Mouse (Mus musculus) CH12.LX (cell line): ENCODE results near the gene Sptbn1. TPM values are rescaled to one million over a fixed set of nuclear protein-coding genes. Genes with fewer than 3 reads are reported as not detected.

ENCODE experiments used
- DNase-seq: peaks from one replicate; pipeline ENCODE4 v3.0.0-alpha.2; 2013; ENCODE audit errors: extremely low read depth
- H3K27ac ChIP-seq: 2 replicates; pipeline ENCODE4 v1.5.1; 2012; ENCODE audit warnings: low read depth, mild to moderate bottlenecking, control low read depth, moderate library complexity; ENCODE audit not compliant: insufficient read depth
- H3K27me3 ChIP-seq: replicated peaks from 2 replicates; pipeline ENCODE3; 2012; ENCODE audit warnings: inconsistent platforms
- H3K36me3 ChIP-seq, 2 experiments: replicated peaks in 1 of 2; 2 replicates each; pipeline versions ENCODE3 to v1.6.1; 2012; ENCODE audit warnings: inconsistent platforms in 1 of 2, low read length in 1 of 2, mild to moderate bottlenecking in 1 of 2, mixed read lengths in 1 of 2, moderate library complexity in 1 of 2; ENCODE audit not compliant: control insufficient read depth in 1 of 2, insufficient read depth in 1 of 2
- H3K4me1 ChIP-seq, 2 experiments: 2 replicates each; pipeline ENCODE4 v1.6.1; 2012; ENCODE audit warnings: inconsistent platforms in 1 of 2, moderate library complexity in 1 of 2; ENCODE audit not compliant: insufficient read depth in 2 of 2, control insufficient read depth in 1 of 2
- H3K4me2 ChIP-seq: 2 replicates; pipeline ENCODE4 v1.6.1; 2012; ENCODE audit warnings: low read depth, mild to moderate bottlenecking, control low read depth; ENCODE audit not compliant: poor library complexity, insufficient read depth, severe bottlenecking
- H3K4me3 ChIP-seq, 3 experiments: fragments of 150-350 bp in 1 of 3; sonication (generic) in 1 of 3; replicated peaks in 1 of 3; 2 replicates each; pipeline versions ENCODE3 to v1.5.1; 2011 to 2012; ENCODE audit warnings: low read depth in 2 of 3, low read length in 2 of 3, mild to moderate bottlenecking in 2 of 3, moderate library complexity in 2 of 3, control low read depth in 1 of 3, improper control_type of control experiment in 1 of 3, inconsistent platforms in 1 of 3, mixed read lengths in 1 of 3; ENCODE audit not compliant: poor library complexity in 1 of 3
- H3K79me2 ChIP-seq: replicated peaks from 2 replicates; pipeline ENCODE4 v1.6.1; 2012; ENCODE audit warnings: mild to moderate bottlenecking, moderate library complexity; ENCODE audit not compliant: control insufficient read depth, poor library complexity, insufficient read depth, severe bottlenecking; ENCODE audit errors: extremely low read depth
- H3K9ac ChIP-seq: 2 replicates; pipeline ENCODE4 v1.6.1; 2012; ENCODE audit warnings: low read depth, mild to moderate bottlenecking, control low read depth, moderate library complexity; ENCODE audit not compliant: insufficient read depth
- H3K9me3 ChIP-seq: replicated peaks from 2 replicates; pipeline ENCODE3; 2012; ENCODE audit warnings: low read length, inconsistent platforms, mixed read lengths
- BHLHE40 ChIP-seq: IDR thresholded peaks from 2 replicates; pipeline ENCODE4 v1.6.1; 2011; ENCODE audit warnings: mild to moderate bottlenecking, low read depth, low read length, improper control_type of control experiment
- CHD2 ChIP-seq: IDR thresholded peaks from 2 replicates; pipeline ENCODE4 v1.6.1; 2011; ENCODE audit warnings: low read length, improper control_type of control experiment
- CTCF ChIP-seq, 2 experiments: IDR thresholded peaks in 1 of 2; conservative IDR thresholded peaks in 1 of 2; 2 replicates each; pipeline ENCODE4 v1.5.1; 2011 to 2012; ENCODE audit warnings: low read depth in 2 of 2, low read length in 2 of 2, improper control_type of control experiment in 1 of 2, inconsistent platforms in 1 of 2, mild to moderate bottlenecking in 1 of 2, moderate library complexity in 1 of 2
- EP300 ChIP-seq: IDR thresholded peaks from 2 replicates; pipeline ENCODE4 v1.6.1; 2011; ENCODE audit warnings: low read length, improper control_type of control experiment
- GABPA ChIP-seq: IDR thresholded peaks from 2 replicates; pipeline ENCODE4 v1.6.1; 2012; ENCODE audit warnings: low read depth, low read length, improper control_type of control experiment, inconsistent platforms; ENCODE audit not compliant: insufficient replicate concordance
- IRF4 ChIP-seq: IDR thresholded peaks from 2 replicates; pipeline ENCODE4 v1.6.1; 2014; ENCODE audit warnings: low read depth, mild to moderate bottlenecking, inconsistent platforms, low read length, improper control_type of control experiment
- JUND ChIP-seq: conservative IDR thresholded peaks from 2 replicates; pipeline ENCODE4 v1.6.1; 2011; ENCODE audit warnings: low read depth, low read length, improper control_type of control experiment
- KAT2A ChIP-seq: IDR thresholded peaks from 2 replicates; pipeline ENCODE4 v1.6.1; 2012; ENCODE audit warnings: low read length, improper control_type of control experiment, inconsistent platforms; ENCODE audit not compliant: insufficient replicate concordance
- MAZ ChIP-seq: IDR thresholded peaks from 2 replicates; pipeline ENCODE4 v1.6.1; 2012; ENCODE audit warnings: low read depth, mild to moderate bottlenecking, inconsistent platforms, low read length, improper control_type of control experiment, moderate library complexity
- MXI1 ChIP-seq: IDR thresholded peaks from 2 replicates; pipeline ENCODE4 v1.6.1; 2011; ENCODE audit warnings: mild to moderate bottlenecking, low read depth, low read length, improper control_type of control experiment
- NRF1 ChIP-seq: IDR thresholded peaks from 2 replicates; pipeline ENCODE4 v1.6.1; 2014; ENCODE audit warnings: low read depth, mild to moderate bottlenecking, inconsistent platforms, low read length, improper control_type of control experiment, moderate library complexity
- POLR2AphosphoS2 ChIP-seq: IDR thresholded peaks from 2 replicates; pipeline ENCODE4 v1.6.1; 2011; ENCODE audit warnings: low read depth, low read length, improper control_type of control experiment
- RAD21 ChIP-seq: IDR thresholded peaks from 2 replicates; pipeline ENCODE4 v1.6.1; 2011; ENCODE audit warnings: low read depth, mild to moderate bottlenecking, low read length, improper control_type of control experiment, moderate library complexity
- RCOR1 ChIP-seq: conservative IDR thresholded peaks from 2 replicates; pipeline ENCODE4 v1.6.1; 2012; ENCODE audit warnings: low read depth, mild to moderate bottlenecking, inconsistent platforms, low read length, improper control_type of control experiment
- SIN3A ChIP-seq: IDR thresholded peaks from 2 replicates; pipeline ENCODE4 v1.6.1; 2012; ENCODE audit warnings: low read length, improper control_type of control experiment, inconsistent platforms
- SMC3 ChIP-seq: IDR thresholded peaks from 2 replicates; pipeline ENCODE4 v1.6.1; 2011; ENCODE audit warnings: low read depth, low read length, improper control_type of control experiment
- TCF12 ChIP-seq: IDR thresholded peaks from 2 replicates; pipeline ENCODE4 v1.6.1; 2014; ENCODE audit warnings: low read depth, mild to moderate bottlenecking, inconsistent platforms, low read length, improper control_type of control experiment
- UBTF ChIP-seq: IDR thresholded peaks from 2 replicates; pipeline ENCODE4 v1.6.1; 2012; ENCODE audit warnings: low read depth, mild to moderate bottlenecking, inconsistent platforms, low read length, improper control_type of control experiment, moderate library complexity
- ZC3H11A ChIP-seq: IDR thresholded peaks from 2 replicates; pipeline ENCODE4 v1.6.1; 2012; ENCODE audit warnings: low read depth, mild to moderate bottlenecking, inconsistent platforms, low read length, improper control_type of control experiment
- ZNF384 ChIP-seq: IDR thresholded peaks from 2 replicates; pipeline ENCODE4 v1.6.1; 2012; ENCODE audit warnings: low read depth, low read length, improper control_type of control experiment, inconsistent platforms
- dilution Hi-C: fragments of 300-500 bp; cut with MboI; formaldehyde crosslinking; loops from 2 replicates; pipeline ENCODE4 v1.14.3; 2020; ENCODE audit warnings: low sequenced_read_pairs; ENCODE audit not compliant: extremely low pct_unique_long_range_greater_than_20kb, extremely low pct_ligation_motif_present
- in situ Hi-C: fragments of 300-500 bp; cut with MboI; formaldehyde crosslinking; loops from 3 replicates; pipeline ENCODE4 v1.14.3; 2019; ENCODE audit warnings: low sequenced_read_pairs, low pct_ligation_motif_present, low pct_unique_long_range_greater_than_20kb, mixed read lengths
- polyA plus RNA-seq: library from polyadenylated mRNA; unstranded; fragments of >175 nt; gene quantifications from 2 replicates; pipeline ENCODE4 v1.2.1, GENCODE M21; 2012; ENCODE audit warnings: low read depth; ENCODE audit not compliant: insufficient read length
- total RNA-seq, 2 experiments: library from RNA; depleted of rRNA; stranded (reverse); fragments of 300-350 nt in 1 of 2; fragments of >200 nt in 1 of 2; gene quantifications; 2 replicates each; pipeline ENCODE4 v1.2.3; 2012 to 2014

Gene Sptbn1
- total and polyA plus RNA-seq, 3 experiments, result 38.2 to 54.7 (median 43.7) TPM

DNA sequence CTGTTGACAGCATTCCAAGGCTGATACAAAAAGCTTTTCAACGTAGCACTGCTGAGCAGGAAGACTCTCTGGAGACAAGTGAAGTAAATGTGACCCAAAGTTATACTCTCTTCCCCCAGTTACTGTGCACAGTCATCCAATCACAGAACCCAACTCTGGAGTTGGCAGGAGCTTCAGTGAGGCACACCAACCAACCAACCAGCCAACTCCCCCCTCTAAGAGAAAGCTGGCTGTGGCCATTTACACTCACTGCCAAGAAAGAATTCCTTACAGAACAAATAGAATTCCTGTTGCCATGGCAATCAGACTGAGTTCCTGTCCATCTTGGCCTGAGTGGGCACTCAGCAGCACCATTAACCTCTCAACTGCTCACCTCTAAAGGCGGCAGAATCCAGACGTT, 24.4 kb downstream of the Sptbn1 start:
- in situ Hi-C loops, result loop anchor here (25.0 kb wide), 1 partner anchor 544 kb away; no protein-coding TSS in a partner anchor
- Histone ChIP-seq H3K36me3 (no peaks in the 10 kb centered on the region), H3K4me3 (no peak overlapping the region), H3K79me2 (no peaks in the 10 kb centered on the region), H3K4me2 (no peak overlapping the region), H3K9ac (no peak overlapping the region), H3K27ac (no peak overlapping the region), H3K9me3 (no peaks in the 10 kb centered on the region), H3K27me3 (no peaks in the 10 kb centered on the region), H3K4me1 (no peaks in the 10 kb centered on the region)
- DNase-seq, result no peak
- dilution Hi-C loops, result no loop called here
- TF ChIP-seq TCF12, result no peak
- TF ChIP-seq RCOR1, result no peak
- TF ChIP-seq SMC3, result no peak
- no peak for TF ChIP-seq MXI1
- no peak for TF ChIP-seq RAD21
- TF ChIP-seq POLR2AphosphoS2, result no peak
- no peak for TF ChIP-seq SIN3A
- TF ChIP-seq KAT2A, result no peak

GRCm38 (mm10) chr11:30240861-30241260, 27.1 kb downstream of the Sptbn1 start:
- H3K4me2 ChIP-seq, result no peak overlapping the region
- in situ Hi-C loops (loop anchor here (25.0 kb wide), 1 partner anchor 546 kb away; no protein-coding TSS in a partner anchor), dilution Hi-C loops (no loop called here)
- H3K27me3 ChIP-seq, result no peaks in the 10 kb centered on the region
- no peaks in the 10 kb centered on the region for H3K9me3 ChIP-seq
- no peaks in the 10 kb centered on the region for H3K36me3 ChIP-seq
- H3K79me2 ChIP-seq, result no peaks in the 10 kb centered on the region
- no peak overlapping the region for H3K9ac ChIP-seq
- DNase-seq, result no peak
- H3K27ac ChIP-seq, result no peak overlapping the region
- TF ChIP-seq EP300, result no peak
- TF ChIP-seq JUND, result no peak
- TF ChIP-seq GABPA, result no peak
- TF ChIP-seq RAD21, result no peak
- no peak for TF ChIP-seq IRF4
- TF ChIP-seq BHLHE40, result no peak
- no peak for TF ChIP-seq NRF1
- TF ChIP-seq MAZ, result no peak
- TF ChIP-seq UBTF, result no peak
- no peak for TF ChIP-seq CTCF (conservative IDR thresholded peaks at IDR 0.05 in 1 of 2, IDR thresholded peaks at IDR 0.05 in 1 of 2; ENCODE audit: low read depth in 2 of 2, low read length in 2 of 2)
- TF ChIP-seq TCF12, result no peak
- TF ChIP-seq ZC3H11A, result no peak
- no peak for TF ChIP-seq CHD2
- no peak for TF ChIP-seq ZNF384
- no peaks in the 10 kb centered on the region for H3K4me1 ChIP-seq
- no peak overlapping the region for H3K4me3 ChIP-seq
